Mouse (Mus musculus) intestine, embryonic 14.5 days (tissue): ENCODE data around the gene Mtmr12. TPM values are rescaled to one million over a fixed set of nuclear protein-coding genes. Genes with fewer than 3 reads are reported as not detected.

ENCODE experiments used
- ATAC-seq: fragments of 200-750 bp; cut with Nextera tagmentation; replicated peaks from 2 replicates; pipeline ENCODE4 v1.8.0; 2017; ENCODE audit warnings: low read depth, moderate number of reproducible peaks, moderate TSS enrichment, moderate library complexity; ENCODE audit not compliant: low FRiP score, low TSS enrichment
- DNase-seq: peaks from one replicate; pipeline ENCODE4 v3.0.0-alpha.2; 2018; ENCODE audit warnings: low spot score
- H3K27ac ChIP-seq: fragments of 300-500 bp; sonication (generic); 2 replicates; pipeline ENCODE4 v1.5.1; 2014; ENCODE audit warnings: low read depth, mild to moderate bottlenecking, control low read depth
- H3K27me3 ChIP-seq: fragments of 300-500 bp; sonication (generic); replicated peaks from 2 replicates; pipeline ENCODE4 v1.6.1; 2014; ENCODE audit warnings: low read length, control low read depth; ENCODE audit not compliant: control insufficient read depth, insufficient read depth
- H3K36me3 ChIP-seq: fragments of 300-500 bp; sonication (generic); 2 replicates; pipeline ENCODE4 v1.6.1; 2014; ENCODE audit warnings: low read length, control low read depth; ENCODE audit not compliant: control insufficient read depth, insufficient read depth
- H3K4me1 ChIP-seq: fragments of 300-500 bp; sonication (generic); replicated peaks from 2 replicates; pipeline ENCODE4 v1.6.1; 2014; ENCODE audit warnings: low read length, control low read depth, mixed read lengths; ENCODE audit not compliant: control insufficient read depth, insufficient read depth
- H3K4me2 ChIP-seq: fragments of 300-500 bp; sonication (generic); 2 replicates; pipeline ENCODE4 v1.6.1; 2014; ENCODE audit warnings: low read length
- H3K4me3 ChIP-seq: fragments of 300-500 bp; sonication (generic); 2 replicates; pipeline ENCODE4 v1.5.1; 2014; ENCODE audit warnings: low read depth, low read length, control low read depth, mixed read lengths
- H3K9ac ChIP-seq: fragments of 300-500 bp; sonication (generic); 2 replicates; pipeline ENCODE4 v1.6.1; 2014; ENCODE audit warnings: mild to moderate bottlenecking, low read length
- H3K9me3 ChIP-seq: fragments of 300-500 bp; sonication (generic); 2 replicates; pipeline ENCODE4 v1.6.1; 2016; ENCODE audit warnings: low read length, control low read depth; ENCODE audit not compliant: control insufficient read depth
- WGBS: fragments of 180-500 bp; shearing (Covaris S2); extraction: QIAGEN DNeasy Blood & Tissue Kit; methylation state at CpG from one replicate; pipeline ENCODE4 v1.1.7; 2014; 5-methylcytosine and 5-hydroxymethylcytosine counted together
- polyA plus RNA-seq: library from polyadenylated mRNA; unstranded; fragments of >200 nt; fragmentation: Nextera tagmentation; extraction: Ambion mirVana; gene quantifications from 2 replicates; pipeline ENCODE4 v1.2.1, GENCODE M21; 2014

Mtmr12 gene
- polyA plus RNA-seq, 1 experiment from 2014 or later = 21.2 TPM

- 84% methylated on average over 7 of the region's 7 CpGs for WGBS
- no peak overlapping the region for H3K27ac ChIP-seq
- ATAC-seq (no peak), DNase-seq (no peak)
- no peaks in the 10 kb centered on the region for H3K4me1 ChIP-seq
- no peak overlapping the region for H3K4me2 ChIP-seq
- H3K27me3 ChIP-seq = no peaks in the 10 kb centered on the region
- H3K36me3 ChIP-seq = no peaks in the 10 kb centered on the region
- H3K4me3 ChIP-seq = no peak overlapping the region
- no peak overlapping the region for H3K9ac ChIP-seq
- H3K9me3 ChIP-seq = peaks cover 3% of the 10 kb centered on the region; the same call in 1 of the 2 replicates
Observed at GRCm38 (mm10) chr15:12290330-12290729, 85.5 kb downstream of the Mtmr12 start.

GRCm38 (mm10) chr15:12291757-12292156 lies 86.9 kb downstream of the Mtmr12 start:
- H3K27me3 ChIP-seq = no peaks in the 10 kb centered on the region
- no peak overlapping the region for H3K4me2 ChIP-seq
- H3K27ac ChIP-seq = no peak overlapping the region
- no peaks in the 10 kb centered on the region for H3K36me3 ChIP-seq
- H3K4me1 ChIP-seq = no peaks in the 10 kb centered on the region
- ATAC-seq (no peak), DNase-seq (no peak)
- no peak overlapping the region for H3K4me3 ChIP-seq
- 93% methylated on average over 2 of the region's 2 CpGs for WGBS
- no peak overlapping the region for H3K9ac ChIP-seq
- no peaks in the 10 kb centered on the region; the same call in 1 of the 2 replicates for H3K9me3 ChIP-seq

GRCm38 (mm10) chr15:12296228-12296627 lies 91.4 kb downstream of the Mtmr12 start:
- WGBS = 61% methylated on average over 2 of the region's 2 CpGs
- Histone ChIP-seq H3K36me3 (no peaks in the 10 kb centered on the region), H3K4me2 (no peak overlapping the region), H3K9ac (no peak overlapping the region), H3K4me3 (no peak overlapping the region), H3K9me3 (no peaks in the 10 kb centered on the region), H3K27me3 (no peaks in the 10 kb centered on the region), H3K4me1 (no peaks in the 10 kb centered on the region), H3K27ac (no peak overlapping the region)
- no peak for ATAC-seq
- DNase-seq = no peak

- Histone ChIP-seq H3K4me1 (no peaks in the 10 kb centered on the region), H3K9ac (no peak overlapping the region), H3K27me3 (no peaks in the 10 kb centered on the region), H3K4me2 (no peak overlapping the region), H3K4me3 (no peak overlapping the region), H3K9me3 (no peaks in the 10 kb centered on the region), H3K27ac (no peak overlapping the region), H3K36me3 (no peaks in the 10 kb centered on the region)
- 81% methylated on average over 7 of the region's 7 CpGs for WGBS
- no peak for DNase-seq
- ATAC-seq = no peak
Observed at GRCm38 (mm10) chr15:12298231-12298737, 93.5 kb downstream of the Mtmr12 start.

GRCm38 (mm10) chr15:12301771-12302170 lies 96.9 kb downstream of the Mtmr12 start:
- Histone ChIP-seq H3K4me1 (no peaks in the 10 kb centered on the region), H3K4me2 (no peak overlapping the region), H3K36me3 (no peaks in the 10 kb centered on the region), H3K27ac (no peak overlapping the region), H3K9me3 (no peaks in the 10 kb centered on the region), H3K4me3 (no peak overlapping the region), H3K9ac (no peak overlapping the region), H3K27me3 (no peaks in the 10 kb centered on the region)
- 64% methylated on average over 5 of the region's 6 CpGs for WGBS
- DNase-seq = no peak
- no peak for ATAC-seq

- ATAC-seq (no peak), DNase-seq (no peak)
- Histone ChIP-seq H3K4me1 (no peaks in the 10 kb centered on the region), H3K27me3 (no peaks in the 10 kb centered on the region), H3K27ac (no peak overlapping the region), H3K4me2 (no peak overlapping the region), H3K9ac (no peak overlapping the region), H3K36me3 (no peaks in the 10 kb centered on the region), H3K9me3 (no peaks in the 10 kb centered on the region), H3K4me3 (no peak overlapping the region)
- WGBS = 62% methylated on average over 8 of the region's 8 CpGs
Observed at GRCm38 (mm10) chr15:12306188-12307071, 101.6 kb downstream of the Mtmr12 start.

- Histone ChIP-seq H3K36me3 (no peaks in the 10 kb centered on the region), H3K9me3 (no peaks in the 10 kb centered on the region), H3K27me3 (no peaks in the 10 kb centered on the region), H3K27ac (no peak overlapping the region), H3K4me2 (no peak overlapping the region), H3K9ac (no peak overlapping the region), H3K4me3 (no peak overlapping the region), H3K4me1 (no peaks in the 10 kb centered on the region)
- ATAC-seq (no peak), DNase-seq (no peak)
- 54% methylated on average over 4 of the region's 4 CpGs for WGBS
Observed at GRCm38 (mm10) chr15:12307114-12307513, 102.3 kb downstream of the Mtmr12 start.

GRCm38 (mm10) chr15:12308539-12308938 lies 103.7 kb downstream of the Mtmr12 start:
- Histone ChIP-seq H3K4me3 (no peak overlapping the region), H3K27ac (no peak overlapping the region), H3K9ac (no peak overlapping the region), H3K36me3 (no peaks in the 10 kb centered on the region), H3K4me2 (no peak overlapping the region), H3K27me3 (no peaks in the 10 kb centered on the region), H3K9me3 (no peaks in the 10 kb centered on the region), H3K4me1 (no peaks in the 10 kb centered on the region)
- 94% methylated on average over 5 of the region's 5 CpGs for WGBS
- DNase-seq (no peak), ATAC-seq (no peak)

- 79% methylated on average over 4 of the region's 4 CpGs for WGBS
Observed at GRCm38 (mm10) chr15:12310676-12311075, 105.8 kb downstream of the Mtmr12 start.

More at GRCm38 (mm10) chr15:12310676-12311075, 105.8 kb downstream of the Mtmr12 start:
- Histone ChIP-seq H3K36me3 (no peaks in the 10 kb centered on the region), H3K4me1 (no peaks in the 10 kb centered on the region), H3K9me3 (no peaks in the 10 kb centered on the region), H3K9ac (no peak overlapping the region), H3K27ac (no peak overlapping the region), H3K27me3 (no peaks in the 10 kb centered on the region), H3K4me3 (no peak overlapping the region), H3K4me2 (no peak overlapping the region)
- ATAC-seq (no peak), DNase-seq (no peak)
